Mouse (Mus musculus): ENCODE measurements around the gene Mroh9.

GRCm38 (mm10) chr1:162984428-162984827 is 101.0 kb downstream of the Mroh9 start, which contains the start of gene Fmo3:
- TF ChIP-seq CTCF (IDR thresholded peaks at IDR 0.05; ENCODE audit: control insufficient read depth, insufficient read depth, insufficient replicate concordance, low read depth, low read length), result no peak
- no peak for TF ChIP-seq POLR2A (IDR thresholded peaks at IDR 0.05; ENCODE audit: control insufficient read depth, low read depth, low read length)
